Mouse (Mus musculus) erythroblast, embryonic 14.5 days (primary cell): ENCODE measurements around the gene Eepd1.

Experiments used
- GATA1 ChIP-seq: IDR thresholded peaks from 2 replicates; pipeline ENCODE4 v1.6.1; 2012; ENCODE audit warnings: low read length, inconsistent platforms, mixed read lengths
- TAL1 ChIP-seq: IDR thresholded peaks from 3 replicates; pipeline ENCODE4 v1.6.1; 2012; ENCODE audit warnings: low read length, inconsistent platforms, mixed read lengths

DNA sequence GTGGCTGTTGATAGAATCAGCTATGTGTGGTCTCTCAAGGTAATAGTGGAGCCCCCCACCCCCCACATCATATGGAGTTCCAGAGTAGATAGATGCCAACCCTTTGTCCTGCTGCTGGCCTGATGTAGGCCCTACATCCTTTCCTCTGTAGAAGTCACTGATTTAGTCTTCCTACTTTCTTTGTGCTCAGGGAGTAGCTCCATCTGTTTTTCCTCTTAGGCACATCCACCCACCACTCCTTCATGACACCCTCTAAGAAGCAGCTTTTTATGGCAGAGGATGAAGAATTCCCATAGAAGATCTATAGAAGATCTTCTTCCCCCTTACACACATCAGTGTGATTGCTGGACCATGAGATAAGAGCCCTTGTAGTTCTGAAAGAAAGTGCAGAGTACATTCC lies 39.3 kb upstream of the Eepd1 start:
- TF ChIP-seq GATA1 (no peak), TAL1 (no peak)
